Mouse (Mus musculus) embryo, embryonic 10.5 days (tissue): ENCODE results near the gene Scfd1.

Source experiments
- DNase-seq: peaks from one replicate; pipeline ENCODE4 v3.0.0-alpha.2; 2015; ENCODE audit warnings: low spot score

The Scfd1 gene

GRCm38 (mm10) chr12:51377003-51377887, at the start of gene Scfd1:
Gene Scfd1 (plus strand): TSS chr12:51377510.
- DNase-seq: peak; percentile 96

- no peak for DNase-seq
Measured at GRCm38 (mm10) chr12:51337014-51337413, 40.3 kb upstream of the Scfd1 start.

- DNase-seq: peak; percentile 17
Measured at GRCm38 (mm10) chr12:51346121-51346520, 31.2 kb upstream of the Scfd1 start.

- DNase-seq: peak; percentile 95
Measured at GRCm38 (mm10) chr12:51347988-51348697, 29.2 kb upstream of the Scfd1 start, which contains the start of gene G2e3. Gene G2e3 (plus strand): TSS chr12:51348061.

- DNase-seq: no peak
Measured at GRCm38 (mm10) chr12:51348698-51348998, 28.7 kb upstream of the Scfd1 start.

- no peak for DNase-seq
Measured at GRCm38 (mm10) chr12:51355296-51355695, 22.0 kb upstream of the Scfd1 start.

GRCm38 (mm10) chr12:51361294-51361693, 16.0 kb upstream of the Scfd1 start:
- no peak for DNase-seq

GRCm38 (mm10) chr12:51362898-51363297, 14.4 kb upstream of the Scfd1 start:
- no peak for DNase-seq

GRCm38 (mm10) chr12:51368504-51368903, 8.8 kb upstream of the Scfd1 start:
- DNase-seq: no peak

- DNase-seq: no peak
Measured at GRCm38 (mm10) chr12:51377888-51378190, 529 bp downstream of the Scfd1 start.

GRCm38 (mm10) chr12:51399871-51400270, 22.6 kb downstream of the Scfd1 start:
- no peak for DNase-seq

GRCm38 (mm10) chr12:51402060-51402698, 24.9 kb downstream of the Scfd1 start:
- peak; percentile 64 for DNase-seq

GRCm38 (mm10) chr12:51403987-51404586, 26.8 kb downstream of the Scfd1 start:
- peak; percentile 32 for DNase-seq

- DNase-seq: no peak
Measured at GRCm38 (mm10) chr12:51411362-51411761, 34.1 kb downstream of the Scfd1 start.

GRCm38 (mm10) chr12:51437541-51437940, 60.2 kb downstream of the Scfd1 start:
- no peak for DNase-seq

GRCm38 (mm10) chr12:51438311-51438710, 61.0 kb downstream of the Scfd1 start:
- DNase-seq: no peak

GRCm38 (mm10) chr12:51449303-51449702, 72.0 kb downstream of the Scfd1 start:
- DNase-seq: no peak

GRCm38 (mm10) chr12:51470881-51471280, 93.6 kb downstream of the Scfd1 start:
- DNase-seq: no peak

- DNase-seq: no peak
Measured at GRCm38 (mm10) chr12:51481246-51481645, 103.9 kb downstream of the Scfd1 start.

GRCm38 (mm10) chr12:51492040-51492439, 114.7 kb downstream of the Scfd1 start:
- DNase-seq: no peak

- no peak for DNase-seq
Measured at GRCm38 (mm10) chr12:51493476-51493875, 116.2 kb downstream of the Scfd1 start.

- DNase-seq: no peak
Measured at GRCm38 (mm10) chr12:51494641-51495040, 117.3 kb downstream of the Scfd1 start.
